Comparison of ENCODE assay signal across 19 mouse cellular contexts in the genomic region with DNA sequence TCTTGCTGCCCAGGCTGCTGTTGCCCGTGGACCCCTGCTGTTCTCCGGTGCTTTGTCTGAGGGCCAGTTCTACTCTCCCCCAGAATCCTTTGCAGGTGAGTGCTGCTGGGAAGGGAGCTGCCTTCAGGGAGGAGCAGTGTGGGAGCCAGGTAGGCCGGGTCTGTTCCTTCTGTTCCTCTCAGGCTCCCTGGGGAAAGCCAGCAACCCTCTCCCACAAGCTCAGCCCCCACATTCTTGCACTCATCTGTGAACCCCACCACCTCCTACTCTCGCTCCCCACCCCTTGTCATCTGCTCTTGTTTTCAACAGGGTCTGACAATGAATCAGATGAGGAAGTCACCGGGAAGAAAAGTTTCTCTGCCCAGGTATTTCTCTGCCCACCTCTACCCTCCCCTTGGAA. TPM values are rescaled to one million over a fixed set of nuclear protein-coding genes. Genes with fewer than 3 reads are reported as not detected.
"Had no signal": no experiment of that assay in that cellular context is flagged by ENCODE, and none has a peak within 500 bp of the region (broad histone marks: within the 10 kb centered on the region; RNA-seq: fewer than 3 reads in every experiment).

No protein-coding gene starts in this region.

- H3K9me3 ChIP-seq: limb, embryonic 12.5 days; liver, embryonic 13.5 days; lung, embryonic 15.5 days; megakaryocyte, embryonic 14.5 days; midbrain, embryonic 12.5 days had no signal

- ATAC-seq: liver, postnatal 0 days had no signal

- H3K27ac ChIP-seq: layer of hippocampus, adult 2 months; limb, embryonic 12.5 days; liver, embryonic 13.5 days; lung, embryonic 15.5 days; macrophage; midbrain, embryonic 12.5 days had no signal

- H3K27me3 ChIP-seq: limb, embryonic 12.5 days; liver, embryonic 13.5 days; lung, embryonic 15.5 days; megakaryocyte, embryonic 14.5 days; midbrain, embryonic 12.5 days had no signal

- H3K4me1 ChIP-seq: liver, embryonic 13.5 days had no signal

- H3K4me2 ChIP-seq: limb, embryonic 12.5 days; liver, embryonic 13.5 days; lung, embryonic 15.5 days; midbrain, embryonic 12.5 days had no signal

- DNase-seq: kidney, postnatal 10 days; kidney, postnatal 4 days; liver; liver, embryonic 13.5 days; liver, postnatal 0 days; lung, postnatal 14 days; right cerebral cortex, postnatal 25 days; thymus, adult 2 months; thymus, postnatal 25 days had no signal

- H3K9ac ChIP-seq: limb, embryonic 12.5 days; liver, embryonic 13.5 days; liver, postnatal 0 days; lung, embryonic 15.5 days; midbrain, embryonic 12.5 days had no signal

- H3K4me3 ChIP-seq: layer of hippocampus, adult 2 months; limb, embryonic 12.5 days; liver, embryonic 13.5 days; lung, embryonic 15.5 days; megakaryocyte, embryonic 14.5 days; midbrain, embryonic 12.5 days had no signal

RNA-seq across cellular contexts. Expression of a gene that starts 6.9 kb away (rescaled TPM):
- total RNA-seq: midbrain, postnatal 0 days had no signal
- polyA plus RNA-seq: midbrain, postnatal 0 days; testis, adult 2 months had no signal

RNA-seq across cellular contexts. Expression of a gene that starts 9.5 kb away (rescaled TPM):
- total RNA-seq: layer of hippocampus, adult 2 months; layer of hippocampus, postnatal 10 days had no signal
- polyA plus RNA-seq: liver, embryonic 13.5 days; liver, postnatal 0 days; macrophage; urinary bladder, adult 2 months had no signal

RNA-seq across cellular contexts. Expression of a gene that starts 28.6 kb away (rescaled TPM):
- polyA plus RNA-seq: macrophage had no signal
